Mouse (Mus musculus): ENCODE measurements around the gene Gm20517. TPM values are rescaled to one million over a fixed set of nuclear protein-coding genes. Genes with fewer than 3 reads are reported as not detected.

The Gm20517 gene
- polyA plus RNA-seq, 1 experiment from 2014 or later: 1.3 TPM

- ATAC-seq (ENCODE audit: insufficient number of reproducible peaks, low FRiP score, low TSS enrichment, low read depth) (no peak), DNase-seq (ENCODE audit: low spot score) (no peak)
- H3K4me2 ChIP-seq (ENCODE audit: low read depth, severe bottlenecking): no peak overlapping the region
- peaks cover 11% of the 10 kb centered on the region; the same call in 1 of the 2 replicates for H3K27me3 ChIP-seq (ENCODE audit: control insufficient read depth, insufficient read depth, low read length)
- H3K9me3 ChIP-seq (ENCODE audit: control insufficient read depth, low read length): no peaks in the 10 kb centered on the region
- H3K27ac ChIP-seq (replicated peaks; ENCODE audit: low read depth, low read length): no peak overlapping the region
- H3K4me1 ChIP-seq (ENCODE audit: control insufficient read depth, insufficient read depth, low read length): 0 out of 2 replicates have a peak, but pooled peaks cover 8% of the 10 kb centered on the region
- no peak overlapping the region for H3K4me3 ChIP-seq (ENCODE audit: low read depth, low read length)
- 63% methylated on average over 1 of the region's 1 CpGs for WGBS
- 0 out of 2 replicates have a peak, but pooled peaks cover 3% of the 10 kb centered on the region for H3K36me3 ChIP-seq (ENCODE audit: control insufficient read depth, insufficient read depth, low read length)
- no peak overlapping the region for H3K9ac ChIP-seq (ENCODE audit: low read length)
Observed at GRCm38 (mm10) chr17:47706196-47706595, 94.8 kb downstream of the Gm20517 start.

- Histone ChIP-seq H3K27ac (replicated peaks; ENCODE audit: low read depth, low read length) (no peak overlapping the region), H3K4me2 (ENCODE audit: low read depth, severe bottlenecking) (no peak overlapping the region), H3K4me3 (ENCODE audit: low read depth, low read length) (no peak overlapping the region), H3K9me3 (ENCODE audit: control insufficient read depth, low read length) (no peaks in the 10 kb centered on the region), H3K27me3 (ENCODE audit: control insufficient read depth, insufficient read depth, low read length) (0 out of 2 replicates have a peak, but pooled peaks cover 7% of the 10 kb centered on the region), H3K4me1 (ENCODE audit: control insufficient read depth, insufficient read depth, low read length) (0 out of 2 replicates have a peak, but pooled peaks cover 8% of the 10 kb centered on the region), H3K36me3 (ENCODE audit: control insufficient read depth, insufficient read depth, low read length) (0 out of 2 replicates have a peak, but pooled peaks cover 3% of the 10 kb centered on the region), H3K9ac (ENCODE audit: low read length) (no peak overlapping the region)
- DNase-seq (ENCODE audit: low spot score) (no peak), ATAC-seq (ENCODE audit: insufficient number of reproducible peaks, low FRiP score, low TSS enrichment, low read depth) (no peak)
- WGBS: 73% methylated on average over 3 of the region's 3 CpGs
Observed at GRCm38 (mm10) chr17:47707961-47708360, 96.6 kb downstream of the Gm20517 start.

- H3K9me3 ChIP-seq (ENCODE audit: control insufficient read depth, low read length): no peaks in the 10 kb centered on the region
- no peak overlapping the region for H3K27ac ChIP-seq (replicated peaks; ENCODE audit: low read depth, low read length)
- ATAC-seq (ENCODE audit: insufficient number of reproducible peaks, low FRiP score, low TSS enrichment, low read depth) (no peak), DNase-seq (ENCODE audit: low spot score) (no peak)
- no peaks in the 10 kb centered on the region for H3K36me3 ChIP-seq (ENCODE audit: control insufficient read depth, insufficient read depth, low read length)
- H3K4me3 ChIP-seq (ENCODE audit: low read depth, low read length): no peak overlapping the region
- H3K4me1 ChIP-seq (ENCODE audit: control insufficient read depth, insufficient read depth, low read length): 0 out of 2 replicates have a peak, but pooled peaks cover 3% of the 10 kb centered on the region
- H3K4me2 ChIP-seq (ENCODE audit: low read depth, severe bottlenecking): no peak overlapping the region
- no peaks in the 10 kb centered on the region for H3K27me3 ChIP-seq (ENCODE audit: control insufficient read depth, insufficient read depth, low read length)
- H3K9ac ChIP-seq (ENCODE audit: low read length): no peak overlapping the region
- WGBS: 86% methylated on average over 4 of the region's 4 CpGs
Observed at GRCm38 (mm10) chr17:47708972-47709371, 97.6 kb downstream of the Gm20517 start.

GRCm38 (mm10) chr17:47710036-47710435 is 98.6 kb downstream of the Gm20517 start:
- Histone ChIP-seq H3K4me2 (ENCODE audit: low read depth, severe bottlenecking) (no peak overlapping the region), H3K4me3 (ENCODE audit: low read depth, low read length) (no peak overlapping the region), H3K9ac (ENCODE audit: low read length) (no peak overlapping the region), H3K4me1 (ENCODE audit: control insufficient read depth, insufficient read depth, low read length) (0 out of 2 replicates have a peak, but pooled peaks cover 3% of the 10 kb centered on the region), H3K27ac (replicated peaks; ENCODE audit: low read depth, low read length) (no peak overlapping the region), H3K36me3 (ENCODE audit: control insufficient read depth, insufficient read depth, low read length) (no peaks in the 10 kb centered on the region), H3K9me3 (ENCODE audit: control insufficient read depth, low read length) (no peaks in the 10 kb centered on the region), H3K27me3 (ENCODE audit: control insufficient read depth, insufficient read depth, low read length) (no peaks in the 10 kb centered on the region)
- WGBS: 57% methylated on average over 3 of the region's 3 CpGs
- no peak for DNase-seq (ENCODE audit: low spot score)
- ATAC-seq (ENCODE audit: insufficient number of reproducible peaks, low FRiP score, low TSS enrichment, low read depth): no peak

- no peak for ATAC-seq (ENCODE audit: insufficient number of reproducible peaks, low FRiP score, low TSS enrichment, low read depth)
- 59% methylated on average over 6 of the region's 6 CpGs for WGBS
Observed at GRCm38 (mm10) chr17:47711883-47712282, 100.5 kb downstream of the Gm20517 start.

GRCm38 (mm10) chr17:47712889-47713571 is 101.6 kb downstream of the Gm20517 start:
- WGBS: 56% methylated on average over 15 of the region's 22 CpGs
- no peak overlapping the region for H3K4me2 ChIP-seq (ENCODE audit: low read depth, severe bottlenecking)
- no peak overlapping the region for H3K27ac ChIP-seq (replicated peaks; ENCODE audit: low read depth, low read length)
- no peaks in the 10 kb centered on the region for H3K4me1 ChIP-seq (ENCODE audit: control insufficient read depth, insufficient read depth, low read length)
- no peaks in the 10 kb centered on the region for H3K36me3 ChIP-seq (ENCODE audit: control insufficient read depth, insufficient read depth, low read length)
- DNase-seq (ENCODE audit: low spot score) (no peak), ATAC-seq (ENCODE audit: insufficient number of reproducible peaks, low FRiP score, low TSS enrichment, low read depth) (no peak)
- no peak overlapping the region for H3K4me3 ChIP-seq (ENCODE audit: low read depth, low read length)
- no peaks in the 10 kb centered on the region for H3K9me3 ChIP-seq (ENCODE audit: control insufficient read depth, low read length)
- H3K9ac ChIP-seq (ENCODE audit: low read length): no peak overlapping the region
- H3K27me3 ChIP-seq (ENCODE audit: control insufficient read depth, insufficient read depth, low read length): no peaks in the 10 kb centered on the region

More at GRCm38 (mm10) chr17:47711883-47712282, 100.5 kb downstream of the Gm20517 start:
- no peak overlapping the region for H3K4me2 ChIP-seq (ENCODE audit: low read depth, severe bottlenecking)
- H3K4me3 ChIP-seq (ENCODE audit: low read depth, low read length): no peak overlapping the region
- H3K36me3 ChIP-seq (ENCODE audit: control insufficient read depth, insufficient read depth, low read length): no peaks in the 10 kb centered on the region
- H3K9me3 ChIP-seq (ENCODE audit: control insufficient read depth, low read length): no peaks in the 10 kb centered on the region
- H3K9ac ChIP-seq (ENCODE audit: low read length): no peak overlapping the region
- no peak for DNase-seq (ENCODE audit: low spot score)
- no peaks in the 10 kb centered on the region for H3K4me1 ChIP-seq (ENCODE audit: control insufficient read depth, insufficient read depth, low read length)
- H3K27ac ChIP-seq (replicated peaks; ENCODE audit: low read depth, low read length): no peak overlapping the region
- no peaks in the 10 kb centered on the region for H3K27me3 ChIP-seq (ENCODE audit: control insufficient read depth, insufficient read depth, low read length)

- ATAC-seq (ENCODE audit: insufficient number of reproducible peaks, low FRiP score, low TSS enrichment, low read depth): no peak
- Histone ChIP-seq H3K36me3 (ENCODE audit: control insufficient read depth, insufficient read depth, low read length) (no peaks in the 10 kb centered on the region), H3K9me3 (ENCODE audit: control insufficient read depth, low read length) (no peaks in the 10 kb centered on the region), H3K27ac (replicated peaks; ENCODE audit: low read depth, low read length) (no peak overlapping the region), H3K9ac (ENCODE audit: low read length) (no peak overlapping the region), H3K4me1 (ENCODE audit: control insufficient read depth, insufficient read depth, low read length) (no peaks in the 10 kb centered on the region), H3K4me3 (ENCODE audit: low read depth, low read length) (no peak overlapping the region), H3K4me2 (ENCODE audit: low read depth, severe bottlenecking) (no peak overlapping the region), H3K27me3 (ENCODE audit: control insufficient read depth, insufficient read depth, low read length) (no peaks in the 10 kb centered on the region)
- no peak for DNase-seq (ENCODE audit: low spot score)
- 65% methylated on average over 3 of the region's 3 CpGs for WGBS
Observed at GRCm38 (mm10) chr17:47715037-47715436, 103.6 kb downstream of the Gm20517 start.

GRCm38 (mm10) chr17:47721183-47721582 is 109.8 kb downstream of the Gm20517 start:
- no peaks in the 10 kb centered on the region for H3K4me1 ChIP-seq (ENCODE audit: control insufficient read depth, insufficient read depth, low read length)
- no peaks in the 10 kb centered on the region for H3K9me3 ChIP-seq (ENCODE audit: control insufficient read depth, low read length)
- no peak overlapping the region for H3K27ac ChIP-seq (replicated peaks; ENCODE audit: low read depth, low read length)
- no peak for DNase-seq (ENCODE audit: low spot score)
- no peak overlapping the region for H3K9ac ChIP-seq (ENCODE audit: low read length)
- no peaks in the 10 kb centered on the region for H3K36me3 ChIP-seq (ENCODE audit: control insufficient read depth, insufficient read depth, low read length)
- H3K4me2 ChIP-seq (ENCODE audit: low read depth, severe bottlenecking): no peak overlapping the region
- no peaks in the 10 kb centered on the region for H3K27me3 ChIP-seq (ENCODE audit: control insufficient read depth, insufficient read depth, low read length)
- ATAC-seq (ENCODE audit: insufficient number of reproducible peaks, low FRiP score, low TSS enrichment, low read depth): no peak
- no peak overlapping the region for H3K4me3 ChIP-seq (ENCODE audit: low read depth, low read length)
- WGBS: 88% methylated on average over 4 of the region's 4 CpGs

Data from limb, embryonic 11.5 days (tissue).